Mouse (Mus musculus): ENCODE data around the gene B4galt5.

DNA sequence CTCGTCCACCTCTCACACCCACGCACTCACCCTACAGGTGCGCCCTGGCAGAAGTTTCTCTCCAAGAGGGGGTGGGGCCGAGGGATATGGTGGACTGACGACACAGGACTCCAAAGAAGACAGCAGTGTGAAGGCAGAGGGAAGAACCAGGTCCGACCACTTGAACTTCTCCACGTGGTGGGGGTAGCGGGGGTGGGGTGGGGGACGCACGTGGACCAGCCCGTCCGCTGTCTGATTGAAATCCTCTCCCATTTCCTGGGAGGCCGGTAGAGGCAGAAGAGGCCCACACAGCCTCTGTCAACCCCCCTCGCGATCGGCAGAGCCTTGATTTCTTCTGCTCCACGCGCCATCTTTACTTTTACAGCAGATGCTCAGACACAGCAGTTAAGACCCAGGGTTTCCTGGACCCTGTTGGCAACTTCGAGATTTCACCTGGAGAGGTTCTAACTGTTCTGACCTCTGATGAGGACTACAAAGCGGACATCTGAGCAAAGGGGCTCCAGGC, 18.8 kb upstream of the B4galt5 start:
- no peak for TF ChIP-seq CTCF (IDR thresholded peaks at IDR 0.05; ENCODE audit: low read depth, low read length)
- TF ChIP-seq POLR2A (IDR thresholded peaks at IDR 0.05; ENCODE audit: borderline replicate concordance, low read depth, low read length): no peak
